Mouse (Mus musculus) cerebellum, adult 8-10 months (tissue): ENCODE results near the gene Mapk7.

ENCODE experiments used
- DNase-seq: peaks from one replicate; pipeline ENCODE4 v3.0.0; 2022

The Mapk7 gene

DNA sequence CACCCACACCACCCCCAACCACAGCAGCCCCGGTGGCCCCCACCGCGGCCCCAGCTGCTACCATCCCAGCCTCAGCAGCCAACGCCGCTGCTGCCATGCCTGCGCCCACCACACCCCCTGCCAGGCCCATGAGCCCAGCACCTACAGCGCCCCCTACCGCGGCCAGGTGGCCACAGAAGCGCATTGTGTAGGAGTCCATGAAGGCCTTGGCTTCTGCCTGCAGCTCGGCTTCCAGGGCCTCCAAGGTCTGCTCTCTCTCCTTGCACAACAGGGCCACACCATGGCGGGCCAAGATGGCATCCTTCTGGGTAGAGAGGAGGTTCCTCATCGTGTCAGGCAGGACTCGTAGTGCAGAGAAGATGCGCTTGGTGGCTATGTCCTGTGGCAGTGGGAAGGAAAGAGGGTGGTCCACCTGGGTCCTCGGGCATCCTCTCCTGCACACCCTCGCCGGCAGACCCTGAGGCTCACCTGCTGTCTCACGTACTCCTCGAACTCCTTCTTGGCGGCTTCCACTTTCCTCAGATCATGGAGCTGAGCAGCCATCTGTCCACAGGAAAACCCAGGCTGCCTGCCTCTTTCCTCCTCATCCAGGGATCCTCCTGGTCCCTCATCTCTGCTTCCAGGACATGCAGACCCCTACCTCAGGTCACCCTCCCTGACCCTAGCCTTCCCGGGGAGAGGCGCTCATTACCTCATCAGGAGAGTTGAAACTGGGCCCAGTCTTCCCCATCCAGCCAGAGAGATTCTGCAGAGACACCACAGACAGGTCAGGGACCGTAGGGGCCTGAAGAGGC lies 44.5 kb downstream of the Mapk7 start:
- peak; percentile 72 for DNase-seq

- peak; percentile 69 for DNase-seq
Observed at GRCm38 (mm10) chr11:61448599-61449225, 45.5 kb downstream of the Mapk7 start.

DNA sequence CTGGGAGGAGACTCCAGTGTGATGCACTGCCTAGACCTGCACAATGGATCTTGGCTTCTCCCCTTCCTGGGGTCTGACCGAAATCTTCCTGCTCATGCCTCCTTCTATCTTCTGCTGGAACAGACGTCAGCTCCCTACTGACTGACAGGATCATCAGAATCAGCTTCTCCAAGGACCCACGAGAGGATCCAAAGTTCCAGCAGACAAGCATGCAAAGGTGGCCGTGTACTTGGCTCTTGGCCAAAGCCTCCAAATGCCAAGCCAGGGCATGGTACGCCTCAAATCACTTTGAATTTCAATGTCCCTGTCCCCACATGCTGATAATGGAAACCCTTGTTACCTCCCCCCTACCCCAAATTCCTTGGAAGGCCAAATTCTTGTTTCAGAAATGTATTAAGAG lies 46.2 kb downstream of the Mapk7 start:
- DNase-seq: peak; percentile 71

GRCm38 (mm10) chr11:61447296-61447695 lies 46.9 kb downstream of the Mapk7 start:
- DNase-seq: no peak

- DNase-seq: no peak
Observed at GRCm38 (mm10) chr11:61443807-61444206, 50.4 kb downstream of the Mapk7 start.

DNA sequence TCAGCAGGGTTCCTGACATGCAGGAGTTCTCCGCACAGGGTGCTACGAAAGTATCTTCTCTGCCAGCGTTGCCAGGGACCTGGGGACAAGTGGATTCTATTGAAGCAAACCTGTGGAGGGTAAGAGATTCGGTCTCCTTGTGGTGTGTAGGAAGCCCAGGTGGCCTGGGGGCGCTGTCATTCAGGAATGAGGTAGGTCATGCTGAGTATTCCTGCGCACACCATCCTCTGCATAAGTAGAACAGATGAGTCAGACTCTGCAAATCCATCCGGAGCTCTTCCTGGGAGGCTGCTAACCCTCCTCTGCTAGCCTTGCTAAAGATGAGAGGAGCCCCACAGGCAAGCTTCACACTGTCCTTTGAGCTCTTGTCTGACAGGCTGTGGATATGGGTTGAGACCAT lies 52.5 kb downstream of the Mapk7 start:
- no peak for DNase-seq

DNA sequence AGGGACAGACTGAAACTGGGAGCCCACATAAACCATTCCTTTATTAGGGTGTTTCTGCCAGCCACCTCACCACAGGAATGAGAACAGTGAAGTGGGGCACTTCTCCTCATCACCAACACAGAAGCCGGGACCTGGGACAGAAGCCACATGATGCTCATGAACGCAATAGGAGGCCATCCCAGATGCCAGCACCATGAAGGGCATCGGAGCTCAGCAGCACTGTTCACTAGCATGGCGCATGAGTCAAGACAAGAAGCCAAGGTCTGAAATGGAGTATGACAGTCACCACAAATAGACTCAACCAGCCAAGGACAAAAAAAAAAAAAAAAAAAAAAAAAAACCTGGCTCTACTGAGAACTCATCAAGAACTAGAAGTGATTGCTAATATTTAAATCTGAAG lies 53.8 kb downstream of the Mapk7 start:
- DNase-seq: no peak

DNA sequence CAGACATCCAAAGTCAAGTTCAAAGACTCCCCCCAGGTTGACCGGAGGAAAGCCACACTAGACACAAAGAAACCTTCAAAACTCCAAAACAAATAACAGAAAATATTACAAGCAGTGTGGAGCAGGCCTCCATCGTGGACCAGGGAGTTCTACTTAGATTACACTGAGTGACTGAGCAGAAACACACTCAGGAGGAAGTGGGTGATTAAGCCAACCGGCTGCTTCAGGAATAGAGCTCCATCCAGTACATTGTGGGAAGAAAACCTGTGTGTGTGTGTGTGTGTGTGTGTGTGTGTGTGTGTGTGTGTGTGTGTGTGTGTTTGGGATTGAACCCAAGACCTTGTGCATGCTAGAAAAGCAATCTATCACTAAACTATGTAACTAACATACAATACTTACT lies 55.0 kb downstream of the Mapk7 start:
- DNase-seq: no peak
